In genomic region chr6:30638674-30639268, GRCm38 (mm10) we compare ENCODE assay signal across 22 mouse cellular contexts. TPM values are rescaled to one million over a fixed set of nuclear protein-coding genes. Genes with fewer than 3 reads are reported as not detected.
DNase-seq lines count a peak whose midpoint lies in the region; ATAC-seq and TF ChIP-seq lines count a peak whose summit lies in the region.
"Had no signal": no experiment of that assay in that cellular context is flagged by ENCODE, and none has a peak within 500 bp of the region (broad histone marks: within the 10 kb centered on the region; RNA-seq: fewer than 3 reads in every experiment).

Gene Cpa1, plus strand, starts transcription at chr6:30639218.

- H3K27ac ChIP-seq in heart, embryonic 16.5 days (ENCODE audit: low read length) = peak within 1 kb of the TSS; percentile 46; the same call in 1 of the 2 replicates
- H3K27ac ChIP-seq in heart, adult 2 months = no peak within 1 kb of the TSS
- H3K27ac ChIP-seq in spleen, adult 2 months (ENCODE audit: insufficient read depth, low read length) = no peak within 1 kb of the TSS
- peak within 1 kb of the TSS; percentile 81 for H3K27ac ChIP-seq in limb, embryonic 10.5 days
- H3K27ac ChIP-seq in small intestine, adult 2 months (ENCODE audit: insufficient read depth, low read depth, low read length) = no peak within 1 kb of the TSS
- H3K27ac ChIP-seq: embryonic facial prominence, embryonic 13.5 days; gastrocnemius, adult 2 months; hindbrain, postnatal 0 days; midbrain, embryonic 13.5 days had no signal

- H3K36me3 ChIP-seq in heart, embryonic 16.5 days (ENCODE audit: control insufficient read depth, insufficient read depth) = no peaks in the 10 kb centered on the region
- H3K36me3 ChIP-seq in heart, adult 2 months (ENCODE audit: control insufficient read depth, insufficient read depth, low read length) = no peaks in the 10 kb centered on the region
- no peaks in the 10 kb centered on the region for H3K36me3 ChIP-seq in spleen, adult 2 months (ENCODE audit: control insufficient read depth, insufficient read depth, low read length)
- 0 out of 2 replicates have a peak, but pooled peaks cover 3% of the 10 kb centered on the region for H3K36me3 ChIP-seq in limb, embryonic 10.5 days
- H3K36me3 ChIP-seq in small intestine, adult 2 months (ENCODE audit: control insufficient read depth, insufficient read depth, low read length) = no peaks in the 10 kb centered on the region
- H3K36me3 ChIP-seq: embryonic facial prominence, embryonic 13.5 days; heart, embryonic 12.5 days; midbrain, embryonic 13.5 days had no signal

- TF ChIP-seq CTCF in heart, adult 2 months (IDR thresholded peaks at IDR 0.05) = no peak
- TF ChIP-seq CTCF in spleen, adult 2 months (IDR thresholded peaks at IDR 0.05; ENCODE audit: extremely low read depth, insufficient read depth, insufficient read length, insufficient replicate concordance) = no peak
- TF ChIP-seq CTCF in small intestine, adult 2 months (IDR thresholded peaks at IDR 0.05; ENCODE audit: extremely low read depth, insufficient read length, insufficient replicate concordance, low read depth, low read length) = no peak

- no peaks in the 10 kb centered on the region for H3K9me3 ChIP-seq in heart, embryonic 16.5 days (replicated peaks; ENCODE audit: control insufficient read depth, low read length)
- H3K9me3 ChIP-seq in limb, embryonic 10.5 days (replicated peaks) = no peaks in the 10 kb centered on the region
- H3K9me3 ChIP-seq: embryonic facial prominence, embryonic 13.5 days; heart, embryonic 12.5 days; midbrain, embryonic 13.5 days had no signal

- intact Hi-C loops in heart, adult 2 months (cut with DNase I) = no loop called here
- intact Hi-C loops in gastrocnemius, postnatal 14 days (cut with DNase I; ENCODE audit: low total_unique reads) = no loop called here

- WGBS in heart, embryonic 16.5 days = 58% methylated on average over 5 of the region's 5 CpGs
- WGBS in heart, adult 2 months = 69% methylated on average over 5 of the region's 5 CpGs
- 79% methylated on average over 5 of the region's 5 CpGs for WGBS in spleen, adult 2 months
- WGBS in limb, embryonic 10.5 days = 86% methylated on average over 5 of the region's 5 CpGs
- 31% methylated on average over 5 of the region's 5 CpGs for WGBS in small intestine, adult 2 months

- no peak within 1 kb of the TSS for H3K4me2 ChIP-seq in heart, embryonic 16.5 days (ENCODE audit: low read depth, low read length)
- H3K4me2 ChIP-seq: embryonic facial prominence, embryonic 13.5 days; heart, embryonic 12.5 days; midbrain, embryonic 13.5 days had no signal

- H3K27me3 ChIP-seq in heart, embryonic 16.5 days (ENCODE audit: control insufficient read depth, insufficient read depth, low read length) = no peaks in the 10 kb centered on the region
- H3K27me3 ChIP-seq in heart, adult 2 months (ENCODE audit: control insufficient read depth, insufficient read depth, low read length) = no peaks in the 10 kb centered on the region
- no peaks in the 10 kb centered on the region for H3K27me3 ChIP-seq in spleen, adult 2 months (ENCODE audit: control insufficient read depth, insufficient read depth, low read length)
- no peaks in the 10 kb centered on the region for H3K27me3 ChIP-seq in limb, embryonic 10.5 days (ENCODE audit: low read depth, poor library complexity, severe bottlenecking)
- no peaks in the 10 kb centered on the region for H3K27me3 ChIP-seq in small intestine, adult 2 months (ENCODE audit: control insufficient read depth, insufficient read depth, low read length)
- H3K27me3 ChIP-seq: embryonic facial prominence, embryonic 13.5 days; heart, embryonic 12.5 days; midbrain, embryonic 13.5 days had no signal

- H3K79me2 ChIP-seq in heart, adult 2 months (replicated peaks; ENCODE audit: control insufficient read depth, insufficient read depth, low read length) = no peaks in the 10 kb centered on the region

- DNase-seq in heart, adult 2 months = no peak
- DNase-seq in spleen, adult 2 months (ENCODE audit: low read depth in 1 of 2, low spot score in 2 of 2) = no peak
- DNase-seq in spleen, postnatal 4 days (ENCODE audit: low spot score in 2 of 2) = no peak
- no peak for DNase-seq in limb, embryonic 10.5 days (ENCODE audit: low spot score)
- no peak for DNase-seq in frontal cortex, postnatal 14 days (ENCODE audit: low spot score in 2 of 2)
- no peak for DNase-seq in gastrocnemius, postnatal 14 days
- DNase-seq: adrenal gland, postnatal 25 days; cerebellum, postnatal 25 days; gastrocnemius, adult 2 months; kidney, postnatal 25 days; thymus, adult 2 months had no signal

- no peak within 1 kb of the TSS for H3K4me3 ChIP-seq in heart, embryonic 16.5 days (ENCODE audit: low read length)
- no peak within 1 kb of the TSS for H3K4me3 ChIP-seq in heart, adult 2 months
- no peak within 1 kb of the TSS for H3K4me3 ChIP-seq in spleen, adult 2 months (ENCODE audit: extremely low read depth, insufficient read depth, insufficient read length)
- no peak within 1 kb of the TSS for H3K4me3 ChIP-seq in limb, embryonic 10.5 days
- H3K4me3 ChIP-seq in small intestine, adult 2 months (ENCODE audit: low read depth, low read length) = no peak within 1 kb of the TSS
- H3K4me3 ChIP-seq: embryonic facial prominence, embryonic 13.5 days; gastrocnemius, adult 2 months; heart, embryonic 12.5 days; midbrain, embryonic 13.5 days had no signal

- ATAC-seq in heart, embryonic 16.5 days (replicated peaks; ENCODE audit: extremely low read depth, insufficient read depth, low FRiP score) = no peak
- ATAC-seq: forebrain, embryonic 14.5 days; hindbrain, postnatal 0 days; midbrain, embryonic 13.5 days had no signal

- peaks cover 16% of the 10 kb centered on the region for H3K4me1 ChIP-seq in heart, embryonic 16.5 days (ENCODE audit: control insufficient read depth, insufficient read depth, low read length)
- no peaks in the 10 kb centered on the region for H3K4me1 ChIP-seq in heart, adult 2 months (ENCODE audit: control insufficient read depth, insufficient read depth, low read length)
- H3K4me1 ChIP-seq in spleen, adult 2 months (ENCODE audit: control insufficient read depth, insufficient read depth, insufficient read length) = no peaks in the 10 kb centered on the region
- peaks cover 46% of the 10 kb centered on the region for H3K4me1 ChIP-seq in limb, embryonic 10.5 days
- peaks cover 3% of the 10 kb centered on the region; the same call in 1 of the 2 replicates for H3K4me1 ChIP-seq in small intestine, adult 2 months (ENCODE audit: control insufficient read depth, insufficient read depth, insufficient read length, low read length)

- TF ChIP-seq POLR2A in heart, adult 2 months (IDR thresholded peaks at IDR 0.05; ENCODE audit: insufficient read depth, low read depth, low read length) = no peak
- TF ChIP-seq POLR2A in spleen, adult 2 months (IDR thresholded peaks at IDR 0.05; ENCODE audit: low read depth, low read length) = no peak
- TF ChIP-seq POLR2A in small intestine, adult 2 months (IDR thresholded peaks at IDR 0.05; ENCODE audit: low read depth, low read length) = no peak

- no peak for TF ChIP-seq EP300 in heart, adult 2 months (IDR thresholded peaks at IDR 0.05; ENCODE audit: insufficient read depth, low read depth, low read length)

- H3K9ac ChIP-seq in heart, embryonic 16.5 days (ENCODE audit: low read length) = no peak within 1 kb of the TSS
- no peak within 1 kb of the TSS for H3K9ac ChIP-seq in heart, adult 2 months (ENCODE audit: low read depth, low read length)
- H3K9ac ChIP-seq: embryonic facial prominence, embryonic 13.5 days; heart, embryonic 12.5 days; midbrain, embryonic 13.5 days had no signal

RNA-seq across cellular contexts. Expression of gene Cpa1, which starts in this region (rescaled TPM):
- polyA plus RNA-seq in heart, embryonic 16.5 days (2015; fragmentation: Nextera tagmentation; extraction: Ambion mirVana) = 6.5 and 7.2 TPM in 2 replicates
- under 1 TPM in 1 of 2 experiments, not detected in 1; 0.14 TPM for total RNA-seq in heart, adult 2 months (2021)
- polyA plus RNA-seq in heart, adult 2 months (2012; rRNA removed) = 0.21 and 0.44 TPM in 2 replicates
- 1,808 and 2,130 TPM in 2 replicates for polyA plus RNA-seq in spleen, adult 2 months (2012; rRNA removed)
- polyA plus RNA-seq in limb, embryonic 10.5 days (2016; fragmentation: Nextera tagmentation; extraction: Ambion mirVana) = 0.38 TPM in 2 replicates
- polyA plus RNA-seq in small intestine, adult 2 months (2012; rRNA removed) = 10.6 and 5,018 TPM in 2 replicates
- not detected for total RNA-seq in gastrocnemius, postnatal 14 days (2021)
- total RNA-seq: adrenal gland, postnatal 25 days; ES-E14; gastrocnemius, adult 2 months; layer of hippocampus, postnatal 14 days had no signal
- polyA plus RNA-seq: C2C12; neural tube, embryonic 11.5 days; thymus, adult 2 months had no signal

Comparison
In these comparisons a context has a peak if more than half of its experiments do, and no peak if none do; other contexts are left out.
1. H3K27ac ChIP-seq: peak in heart, embryonic 16.5 days (single experiment) and limb, embryonic 10.5 days (single experiment); none in heart, adult 2 months (single experiment), spleen, adult 2 months (single experiment) and small intestine, adult 2 months (single experiment).